Mouse (Mus musculus) hindbrain, embryonic 16.5 days (tissue): Measurements from ENCODE around the gene Tex14. TPM values are rescaled to one million over a fixed set of nuclear protein-coding genes. Genes with fewer than 3 reads are reported as not detected.

Experiments
- ATAC-seq: fragments of 200-750 bp; cut with Nextera tagmentation; 2 replicates; pipeline ENCODE4 v1.8.0; 2017; ENCODE audit warnings: moderate TSS enrichment, moderate library complexity
- H3K27ac ChIP-seq: fragments of 300-500 bp; sonication (generic); 2 replicates; pipeline ENCODE4 v1.5.1; 2014; ENCODE audit warnings: low read depth, mild to moderate bottlenecking, control low read depth, low read length, moderate library complexity
- H3K27me3 ChIP-seq: fragments of 300-500 bp; sonication (generic); replicated peaks from 2 replicates; pipeline ENCODE4 v1.6.1; 2014; ENCODE audit warnings: low read length; ENCODE audit not compliant: control insufficient read depth, insufficient read depth
- H3K36me3 ChIP-seq: fragments of 300-500 bp; sonication (generic); 2 replicates; pipeline ENCODE4 v1.6.1; 2014; ENCODE audit warnings: mild to moderate bottlenecking, low read length, moderate library complexity, mixed read lengths; ENCODE audit not compliant: control insufficient read depth, insufficient read depth
- H3K4me1 ChIP-seq: fragments of 300-500 bp; sonication (generic); 2 replicates; pipeline ENCODE4 v1.6.1; 2014; ENCODE audit warnings: low read depth, low read length; ENCODE audit not compliant: control insufficient read depth, insufficient read depth
- H3K4me2 ChIP-seq: fragments of 300-500 bp; sonication (generic); 2 replicates; pipeline ENCODE4 v1.6.1; 2014; ENCODE audit warnings: mild to moderate bottlenecking, low read length, control low read depth, moderate library complexity
- H3K4me3 ChIP-seq: fragments of 300-500 bp; sonication (generic); 2 replicates; pipeline ENCODE4 v1.5.1; 2014; ENCODE audit warnings: mild to moderate bottlenecking, low read length, control low read depth, moderate library complexity
- H3K9ac ChIP-seq: fragments of 300-500 bp; sonication (generic); 2 replicates; pipeline ENCODE4 v1.6.1; 2014; ENCODE audit warnings: low read depth, mild to moderate bottlenecking, control low read depth, low read length, moderate library complexity
- H3K9me3 ChIP-seq: fragments of 300-500 bp; sonication (generic); 2 replicates; pipeline ENCODE4 v1.6.1; 2014; ENCODE audit warnings: mild to moderate bottlenecking, low read length, moderate library complexity; ENCODE audit not compliant: control insufficient read depth
- WGBS: fragments of 180-500 bp; shearing (Covaris S2); extraction: QIAGEN DNeasy Blood & Tissue Kit; methylation state at CpG from one replicate; pipeline ENCODE4 v1.1.7; 2014; 5-methylcytosine and 5-hydroxymethylcytosine counted together
- polyA plus RNA-seq: library from polyadenylated mRNA; unstranded; fragments of >200 nt; fragmentation: Nextera tagmentation; extraction: Ambion mirVana; gene quantifications from 2 replicates; pipeline ENCODE4 v1.2.1, GENCODE M21; 2015

Gene Tex14
- polyA plus RNA-seq, 1 experiment from 2014 or later = 1.9 TPM

DNA sequence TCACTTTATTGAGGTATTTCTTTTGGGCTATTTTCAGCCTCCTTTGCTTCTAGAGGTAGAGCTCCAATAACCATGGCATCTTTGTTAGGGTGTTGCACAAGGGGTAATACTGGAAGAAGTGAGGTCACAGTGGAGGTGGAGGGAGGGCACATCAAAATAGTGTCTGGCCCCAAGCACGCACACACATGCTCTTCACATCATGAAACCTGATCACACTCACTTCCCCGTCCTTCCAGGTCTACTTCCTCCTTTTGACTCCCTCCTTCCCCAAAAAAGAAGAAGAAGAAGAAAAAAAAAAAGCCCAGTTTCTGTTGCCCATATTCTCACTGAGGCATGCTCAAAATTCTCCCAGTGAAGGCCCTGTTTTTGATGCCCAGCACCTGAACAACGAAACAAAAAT lies 122.5 kb downstream of the Tex14 start:
- WGBS = 83% methylated on average over 3 of the region's 3 CpGs
- Histone ChIP-seq H3K4me1 (no peaks in the 10 kb centered on the region), H3K27me3 (no peaks in the 10 kb centered on the region), H3K36me3 (no peaks in the 10 kb centered on the region), H3K4me2 (no peak overlapping the region), H3K9me3 (no peaks in the 10 kb centered on the region), H3K27ac (no peak overlapping the region), H3K4me3 (no peak overlapping the region), H3K9ac (no peak overlapping the region)
- ATAC-seq = no peak

DNA sequence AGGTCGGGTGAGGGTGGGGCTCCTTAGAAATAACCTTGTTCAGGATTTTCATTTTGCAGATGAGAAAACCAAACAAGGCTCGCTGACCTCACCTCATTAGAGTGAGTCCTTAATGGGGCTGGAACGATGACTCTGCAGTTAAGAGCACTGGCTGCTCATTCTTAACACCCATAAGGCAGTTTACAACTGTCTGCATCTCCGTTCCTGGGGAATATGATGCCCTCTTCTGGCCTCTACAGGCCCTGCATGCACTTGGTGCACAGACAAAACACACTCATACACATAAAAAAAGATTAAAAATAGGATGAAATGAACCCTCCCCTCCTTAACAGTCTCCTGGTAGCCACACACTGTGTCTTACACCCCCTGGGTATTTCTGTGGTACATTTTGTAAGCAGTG lies 123.1 kb downstream of the Tex14 start:
- no peak overlapping the region for H3K4me3 ChIP-seq
- 63% methylated on average over 4 of the region's 4 CpGs for WGBS
- no peak for ATAC-seq

GRCm38 (mm10) chr11:87531695-87532094 lies 126.8 kb downstream of the Tex14 start:
- H3K9ac ChIP-seq = no peak overlapping the region
- no peak overlapping the region for H3K4me3 ChIP-seq
- H3K9me3 ChIP-seq = no peaks in the 10 kb centered on the region
- no peak for ATAC-seq
- H3K27ac ChIP-seq = no peak overlapping the region
- no peaks in the 10 kb centered on the region for H3K27me3 ChIP-seq
- WGBS = 54% methylated on average over 6 of the region's 6 CpGs
- no peaks in the 10 kb centered on the region for H3K36me3 ChIP-seq
- H3K4me2 ChIP-seq = no peak overlapping the region
- H3K4me1 ChIP-seq = no peaks in the 10 kb centered on the region

More for the DNA sequence above, 123.1 kb downstream of the Tex14 start:
- H3K27me3 ChIP-seq = no peaks in the 10 kb centered on the region
- H3K4me1 ChIP-seq = no peaks in the 10 kb centered on the region
- H3K27ac ChIP-seq = no peak overlapping the region
- H3K36me3 ChIP-seq = no peaks in the 10 kb centered on the region
- H3K9me3 ChIP-seq = no peaks in the 10 kb centered on the region
- H3K4me2 ChIP-seq = no peak overlapping the region
- H3K9ac ChIP-seq = no peak overlapping the region

- Histone ChIP-seq H3K4me1 (0 out of 2 replicates have a peak, but pooled peaks cover 2% of the 10 kb centered on the region), H3K36me3 (no peaks in the 10 kb centered on the region), H3K4me2 (no peak overlapping the region), H3K4me3 (no peak overlapping the region), H3K9ac (no peak overlapping the region), H3K27me3 (no peaks in the 10 kb centered on the region), H3K27ac (no peak overlapping the region), H3K9me3 (no peaks in the 10 kb centered on the region)
- no peak for ATAC-seq
- 49% methylated on average over 8 of the region's 8 CpGs for WGBS
Observed at GRCm38 (mm10) chr11:87542285-87542684, 137.4 kb downstream of the Tex14 start.

DNA sequence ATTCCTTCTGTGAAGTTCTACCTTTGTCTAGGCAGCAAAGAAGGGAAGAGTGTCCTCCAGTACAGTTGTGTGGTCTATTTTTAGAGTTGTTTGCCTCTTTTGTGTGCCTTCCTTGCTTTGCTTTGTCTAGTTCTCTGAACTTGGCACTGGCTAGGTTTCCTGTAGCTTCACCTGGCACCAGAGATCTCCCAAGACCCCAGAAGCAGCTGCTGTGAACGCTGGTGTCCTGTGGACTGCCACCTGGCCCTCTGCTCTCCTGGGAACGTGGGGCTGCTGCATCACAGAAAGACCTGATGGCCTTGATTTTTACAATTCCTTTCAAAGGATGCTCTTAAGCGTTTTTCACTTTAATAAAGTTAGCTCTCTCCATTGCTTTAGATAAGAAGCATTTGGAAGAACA lies 138.0 kb downstream of the Tex14 start:
- Histone ChIP-seq H3K4me3 (no peak overlapping the region), H3K36me3 (no peaks in the 10 kb centered on the region), H3K9me3 (no peaks in the 10 kb centered on the region), H3K4me2 (no peak overlapping the region), H3K27me3 (no peaks in the 10 kb centered on the region), H3K4me1 (0 out of 2 replicates have a peak, but pooled peaks cover 2% of the 10 kb centered on the region), H3K27ac (no peak overlapping the region), H3K9ac (no peak overlapping the region)
- no peak for ATAC-seq
- 43% methylated on average over 3 of the region's 3 CpGs for WGBS

- Histone ChIP-seq H3K4me2 (no peak overlapping the region), H3K36me3 (no peaks in the 10 kb centered on the region), H3K9ac (no peak overlapping the region), H3K9me3 (no peaks in the 10 kb centered on the region), H3K27me3 (no peaks in the 10 kb centered on the region), H3K4me1 (peaks cover 3% of the 10 kb centered on the region), H3K27ac (no peak overlapping the region), H3K4me3 (no peak overlapping the region)
- ATAC-seq = no peak
- 78% methylated on average over 4 of the region's 4 CpGs for WGBS
Observed at GRCm38 (mm10) chr11:87553342-87553741, 148.5 kb downstream of the Tex14 start.

- no peak overlapping the region; the same call in 1 of the 2 replicates for H3K27ac ChIP-seq
- H3K9ac ChIP-seq = no peak overlapping the region
- WGBS = 43% methylated on average over 5 of the region's 5 CpGs
Observed at GRCm38 (mm10) chr11:87554386-87554785, 149.5 kb downstream of the Tex14 start.

DNA sequence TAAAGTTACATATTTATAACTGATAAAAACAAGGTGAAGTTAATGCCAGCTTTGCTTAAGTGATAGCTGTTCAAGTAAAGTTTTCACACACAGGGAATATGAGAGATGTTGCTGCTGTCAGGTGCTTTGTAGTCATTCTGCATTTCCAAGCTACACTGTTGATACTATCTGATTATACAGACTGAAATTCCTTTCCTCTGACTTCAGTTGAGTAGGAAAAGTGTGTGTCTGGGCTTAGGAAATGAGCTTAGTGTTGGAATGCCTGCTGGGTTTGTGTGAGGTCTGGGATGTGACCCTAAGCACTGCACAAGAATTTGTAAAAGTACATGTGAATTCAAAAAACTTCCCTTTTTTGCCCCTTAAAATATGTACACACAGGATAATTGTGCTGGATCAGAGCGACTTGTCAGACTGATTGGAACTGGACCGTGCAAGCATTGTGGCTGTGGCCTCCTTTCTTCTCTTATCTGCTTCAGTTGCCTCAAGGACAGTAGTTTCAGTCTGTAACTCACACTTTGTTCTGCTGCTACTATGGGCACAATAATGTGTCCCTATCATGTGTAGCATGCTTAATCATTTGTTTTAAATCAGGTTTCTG lies 150.3 kb downstream of the Tex14 start:
- Histone ChIP-seq H3K9ac (no peak overlapping the region), H3K36me3 (no peaks in the 10 kb centered on the region), H3K27me3 (no peaks in the 10 kb centered on the region), H3K4me2 (no peak overlapping the region), H3K9me3 (no peaks in the 10 kb centered on the region), H3K4me3 (no peak overlapping the region), H3K4me1 (peaks cover 3% of the 10 kb centered on the region), H3K27ac (no peak overlapping the region)
- no peak for ATAC-seq
- 48% methylated on average over 2 of the region's 2 CpGs for WGBS

More at GRCm38 (mm10) chr11:87554386-87554785, 149.5 kb downstream of the Tex14 start:
- no peak for ATAC-seq
- Histone ChIP-seq H3K4me1 (peaks cover 3% of the 10 kb centered on the region), H3K9me3 (no peaks in the 10 kb centered on the region), H3K27me3 (no peaks in the 10 kb centered on the region), H3K4me3 (no peak overlapping the region), H3K36me3 (no peaks in the 10 kb centered on the region), H3K4me2 (no peak overlapping the region)

GRCm38 (mm10) chr11:87561208-87561607 lies 156.3 kb downstream of the Tex14 start:
- H3K27ac ChIP-seq = no peak overlapping the region
- WGBS = 85% methylated on average over 6 of the region's 6 CpGs
- H3K4me3 ChIP-seq = no peak overlapping the region
- no peak for ATAC-seq
- no peaks in the 10 kb centered on the region for H3K4me1 ChIP-seq
- H3K36me3 ChIP-seq = no peaks in the 10 kb centered on the region
- no peak overlapping the region for H3K9ac ChIP-seq
- no peak overlapping the region for H3K4me2 ChIP-seq
- H3K9me3 ChIP-seq = no peaks in the 10 kb centered on the region
- H3K27me3 ChIP-seq = no peaks in the 10 kb centered on the region
